Mouse (Mus musculus) kidney, adult 2 months (tissue): ENCODE results near the gene Rtl8b.

Experiments used
- CTCF ChIP-seq: fragments of 200-500 bp; conservative IDR thresholded peaks from 2 replicates; pipeline ENCODE4 v1.5.1; 2011; ENCODE audit warnings: low read depth, mild to moderate bottlenecking, control low read depth, low read length, moderate library complexity, mixed read lengths; ENCODE audit not compliant: insufficient read depth, insufficient read length
- POLR2A ChIP-seq: fragments of 200-500 bp; IDR thresholded peaks from one replicate; pipeline ENCODE4 v1.6.1; 2011; ENCODE audit warnings: low read depth, low read length, control low read depth

DNA sequence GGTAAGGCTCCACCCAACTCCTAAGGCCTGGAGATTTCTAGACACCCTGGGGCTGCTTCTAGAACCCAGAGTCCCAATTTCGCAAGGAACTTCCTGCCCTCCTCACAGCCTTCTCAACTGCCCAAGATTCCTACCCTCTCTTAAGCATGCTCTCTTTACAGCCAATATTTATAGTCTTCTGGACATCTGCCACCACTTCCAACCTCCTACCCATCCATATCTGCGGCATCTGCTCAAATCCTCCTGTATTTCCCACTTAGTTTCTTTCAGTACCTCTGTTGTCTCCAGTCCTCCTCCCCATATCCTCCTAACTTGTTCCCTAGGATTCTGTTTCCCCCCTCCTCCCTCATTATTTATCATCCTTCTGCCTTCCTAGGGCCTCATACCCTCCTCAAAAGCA lies 29.0 kb upstream of the Rtl8b start:
- TF ChIP-seq POLR2A (no peak), CTCF (no peak)
